Comparison of ENCODE assay signal across 8 mouse cellular contexts in the genomic region with DNA sequence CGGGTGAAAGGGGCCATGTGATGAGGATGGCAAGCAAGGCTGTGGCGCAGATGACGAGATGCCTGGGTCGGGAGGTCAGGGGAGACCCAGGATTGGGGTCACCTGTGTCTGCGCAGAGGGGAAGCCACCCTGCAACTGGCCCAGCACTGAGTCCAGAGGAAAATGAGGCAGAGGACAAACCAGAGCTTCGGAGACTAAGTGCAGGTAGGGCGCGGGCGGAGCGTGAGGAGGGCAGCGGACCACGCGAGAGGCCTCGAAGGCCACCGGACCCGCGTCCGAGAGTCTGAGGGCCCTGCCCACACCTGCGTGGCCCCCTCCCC. TPM values are rescaled to one million over a fixed set of nuclear protein-coding genes. Genes with fewer than 3 reads are reported as not detected.
A peak's percentile ranks its signal among the peaks of the same experiment; 100 is the strongest.
DNase-seq lines count a peak whose midpoint lies in the region; ATAC-seq lines count a peak whose summit lies in the region.

No protein-coding gene starts in this region.

- H3K4me1 ChIP-seq in kidney, embryonic 15.5 days: peaks cover 49% of the 10 kb centered on the region
- peaks cover 40% of the 10 kb centered on the region for H3K4me1 ChIP-seq in hindbrain, embryonic 14.5 days (replicated peaks; ENCODE audit: control insufficient read depth, insufficient read depth, low read length)
- H3K4me1 ChIP-seq in midbrain, embryonic 15.5 days: peaks cover 47% of the 10 kb centered on the region

- peaks cover 20% of the 10 kb centered on the region for H3K36me3 ChIP-seq in kidney, embryonic 15.5 days
- H3K36me3 ChIP-seq in hindbrain, embryonic 14.5 days (replicated peaks; ENCODE audit: control insufficient read depth, insufficient read depth): 0 out of 2 replicates have a peak, but pooled peaks cover 10% of the 10 kb centered on the region
- no peaks in the 10 kb centered on the region for H3K36me3 ChIP-seq in midbrain, embryonic 15.5 days (replicated peaks)

- intact Hi-C loops in gastrocnemius, postnatal 14 days (cut with DNase I; ENCODE audit: low total_unique reads): no loop called here

- peak overlapping the region; percentile 89 for H3K4me3 ChIP-seq in kidney, embryonic 15.5 days (replicated peaks)
- peak overlapping the region; percentile 93 for H3K4me3 ChIP-seq in hindbrain, embryonic 14.5 days (replicated peaks; ENCODE audit: low read length)
- peak overlapping the region; percentile 91 for H3K4me3 ChIP-seq in midbrain, embryonic 15.5 days

- no peaks in the 10 kb centered on the region for H3K9me3 ChIP-seq in kidney, embryonic 15.5 days (replicated peaks)
- no peaks in the 10 kb centered on the region for H3K9me3 ChIP-seq in hindbrain, embryonic 14.5 days (ENCODE audit: control insufficient read depth, low read length)
- H3K9me3 ChIP-seq in midbrain, embryonic 15.5 days: no peaks in the 10 kb centered on the region

- H3K4me2 ChIP-seq in kidney, embryonic 15.5 days: peak overlapping the region; percentile 82
- peak overlapping the region; percentile 88 for H3K4me2 ChIP-seq in hindbrain, embryonic 14.5 days (replicated peaks)
- H3K4me2 ChIP-seq in midbrain, embryonic 15.5 days: peak overlapping the region; percentile 92

- H3K27ac ChIP-seq in kidney, embryonic 15.5 days: no peak overlapping the region
- H3K27ac ChIP-seq in hindbrain, embryonic 14.5 days: peak overlapping the region; percentile 99
- H3K27ac ChIP-seq in midbrain, embryonic 15.5 days: peak overlapping the region; percentile 99

- no peak for DNase-seq in kidney, postnatal 14 days
- DNase-seq in brain, embryonic 18.5 days (ENCODE audit: low read depth, low spot score): peak; percentile 10
- DNase-seq in hindbrain, embryonic 14.5 days (ENCODE audit: low spot score): no peak
- no peak for DNase-seq in adrenal gland, postnatal 14 days
- DNase-seq in B cell, adult 2 months: no peak
- no peak for DNase-seq in gastrocnemius, postnatal 14 days

- H3K9ac ChIP-seq in kidney, embryonic 15.5 days: peak overlapping the region; percentile 98
- H3K9ac ChIP-seq in hindbrain, embryonic 14.5 days: peak overlapping the region; percentile 100
- peak overlapping the region; percentile 98 for H3K9ac ChIP-seq in midbrain, embryonic 15.5 days

- peaks cover 2% of the 10 kb centered on the region; the same call in 1 of the 2 replicates for H3K27me3 ChIP-seq in kidney, embryonic 15.5 days
- H3K27me3 ChIP-seq in hindbrain, embryonic 14.5 days (ENCODE audit: control insufficient read depth, insufficient read depth, low read length): no peaks in the 10 kb centered on the region
- H3K27me3 ChIP-seq in midbrain, embryonic 15.5 days (replicated peaks): no peaks in the 10 kb centered on the region

- no peak; the same call in 1 of the 2 replicates for ATAC-seq in kidney, embryonic 15.5 days (replicated peaks; ENCODE audit: low FRiP score)
- no peak; the same call in 1 of the 2 replicates for ATAC-seq in hindbrain, embryonic 14.5 days (ENCODE audit: low FRiP score)
- no peak for ATAC-seq in midbrain, embryonic 15.5 days (replicated peaks)

- 5% methylated on average over 19 of the region's 19 CpGs for WGBS in kidney, embryonic 15.5 days
- 7% methylated on average over 19 of the region's 19 CpGs for WGBS in hindbrain, embryonic 14.5 days
- 7% methylated on average over 19 of the region's 19 CpGs for WGBS in midbrain, embryonic 15.5 days

RNA-seq across cellular contexts. Expression of gene Plcg1, which starts 0.3 kb away (rescaled TPM):
- 45.8 and 52.8 TPM in 2 replicates for polyA plus RNA-seq in kidney, embryonic 15.5 days (2015; fragmentation: Nextera tagmentation; extraction: Ambion mirVana)
- 56.3 and 62.8 TPM in 2 replicates for polyA plus RNA-seq in hindbrain, embryonic 14.5 days (2014; fragmentation: Nextera tagmentation; extraction: Ambion mirVana)
- 64.3 and 68.4 TPM in 2 replicates for polyA plus RNA-seq in midbrain, embryonic 15.5 days (2015; fragmentation: Nextera tagmentation; extraction: Ambion mirVana)
- total RNA-seq in adrenal gland, postnatal 14 days (2021): 69.7 and 93.2 TPM in 2 replicates
- 10 to 100 TPM; 28.5 to 36.3 TPM for total RNA-seq in gastrocnemius, postnatal 14 days (2021)
